Mouse (Mus musculus): ENCODE measurements around the gene Jade1.

Jade1 gene

DNA sequence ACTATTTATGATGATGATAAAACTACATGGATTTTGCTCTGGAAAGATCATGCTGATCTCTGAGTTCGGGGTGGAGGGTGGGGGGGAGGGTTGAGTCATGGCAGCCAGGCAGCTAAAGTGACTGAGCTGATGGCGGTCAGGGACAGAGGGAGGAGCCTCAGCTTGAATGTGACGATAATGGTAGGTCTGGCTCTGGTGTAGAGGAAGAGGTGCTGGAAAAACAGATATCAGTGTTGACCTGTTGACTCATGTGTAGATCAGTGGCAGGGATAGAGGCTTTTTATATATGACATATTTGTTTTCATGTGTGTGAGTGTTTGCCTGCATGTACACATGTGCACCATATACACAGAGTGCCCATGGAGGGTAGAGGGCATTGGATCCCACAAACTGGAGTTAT lies 3.9 kb upstream of the Jade1 start:
- 86% methylated on average over 3 of the region's 3 CpGs for WGBS

DNA sequence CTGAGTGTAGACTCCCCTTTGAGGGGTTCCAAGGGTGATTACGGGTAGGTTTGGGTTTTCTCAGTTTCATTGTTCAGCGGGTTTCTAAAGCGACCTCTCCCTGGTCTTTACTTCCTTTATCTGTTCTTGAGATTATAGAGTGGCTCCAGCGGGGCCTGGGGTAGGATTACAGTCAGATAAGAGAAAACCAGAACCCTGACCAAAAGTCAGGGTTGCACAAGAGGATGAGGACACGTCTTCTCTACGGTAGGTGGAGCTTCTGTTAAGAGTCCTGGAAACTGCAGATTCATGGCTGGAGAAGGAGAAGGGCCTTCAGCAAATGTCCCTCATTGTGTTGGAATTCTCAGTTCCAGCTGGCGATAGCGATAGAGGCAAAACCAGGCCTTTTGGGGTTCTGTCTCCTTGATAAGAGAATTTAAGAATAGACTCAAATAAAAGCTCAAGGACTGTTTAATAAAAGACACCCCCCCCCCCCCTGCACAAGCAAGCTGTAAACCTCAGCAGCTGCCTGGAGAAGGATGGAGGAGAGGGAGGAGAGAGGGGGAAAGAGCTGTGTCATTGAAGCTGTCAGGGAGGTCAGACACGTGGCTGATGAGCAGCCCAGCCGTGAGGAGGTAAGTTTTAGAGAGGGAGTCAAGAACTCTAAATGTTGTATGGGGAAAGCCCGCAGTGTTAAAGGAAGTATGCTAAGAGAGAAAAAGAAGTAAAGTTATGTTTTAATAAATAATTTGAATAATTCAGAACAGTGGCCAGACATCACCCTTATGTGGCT lies 2.6 kb upstream of the Jade1 start:
- 85% methylated on average over 11 of the region's 11 CpGs for WGBS

DNA sequence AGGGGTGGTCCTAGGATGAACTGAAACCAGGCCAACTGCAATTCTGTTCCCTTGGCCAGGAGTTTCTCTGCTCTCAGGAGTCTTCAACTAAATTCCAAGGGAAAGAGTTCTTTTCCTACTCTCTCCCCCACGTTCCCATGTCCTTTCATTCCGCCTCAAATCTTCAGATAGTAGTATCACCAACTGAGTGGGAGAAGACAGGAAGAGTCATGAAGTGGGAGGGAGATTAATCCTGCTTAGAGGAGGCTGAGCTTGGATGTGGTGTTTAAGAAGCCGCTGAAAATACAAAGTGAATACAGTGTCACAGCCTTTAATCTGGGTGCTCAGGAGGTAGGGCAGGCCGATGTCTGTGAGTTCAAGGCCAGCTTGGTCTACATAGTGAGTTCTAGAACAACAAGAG lies 1.9 kb upstream of the Jade1 start:
- 62% methylated on average over 4 of the region's 4 CpGs for WGBS

DNA sequence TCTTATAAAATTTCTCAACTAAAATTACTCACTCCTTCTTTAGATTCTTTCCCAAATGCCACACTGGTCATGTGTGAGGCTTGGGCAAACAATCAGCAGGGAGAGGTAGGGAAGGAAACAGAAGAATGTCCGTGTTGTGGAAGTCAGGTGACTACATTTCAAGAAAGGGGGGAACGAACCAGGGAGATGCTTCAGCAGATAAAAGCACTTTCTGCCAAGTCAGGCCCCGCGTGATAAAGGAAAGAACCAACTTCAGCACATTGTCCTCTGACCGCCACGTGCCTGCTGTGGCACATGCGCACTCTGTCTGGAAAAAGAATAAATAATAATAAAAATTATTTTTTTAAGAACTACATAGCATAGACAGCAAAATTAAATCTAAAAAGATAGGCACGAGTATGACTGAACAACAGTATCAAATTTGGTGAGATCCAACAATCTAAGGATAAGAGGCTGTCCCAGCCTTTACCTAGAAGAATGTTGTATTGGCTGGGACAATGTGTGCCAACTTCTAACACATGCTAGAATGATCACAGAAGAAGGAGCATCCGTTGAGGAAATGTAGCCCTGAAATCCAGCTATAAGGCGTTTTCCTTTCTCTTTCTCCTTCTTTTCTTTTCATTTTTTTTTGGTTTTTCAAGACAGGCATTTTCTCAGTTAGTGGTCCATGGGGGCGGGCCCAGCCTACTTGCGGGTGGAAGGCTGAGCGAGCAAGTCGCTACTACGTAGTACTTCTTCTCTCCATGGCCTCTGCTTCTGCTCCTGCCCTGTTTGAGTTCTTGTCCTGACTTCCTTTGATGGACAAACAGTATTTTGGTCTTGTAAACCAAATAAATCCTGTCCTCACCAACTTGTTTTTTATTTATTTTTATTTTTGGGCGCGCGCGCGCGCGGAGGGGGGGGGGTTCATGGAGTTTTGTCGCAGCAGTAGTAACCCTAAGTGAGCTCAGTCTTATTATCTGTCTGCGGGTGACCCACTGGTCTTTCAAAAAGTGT lies 753 bp upstream of the Jade1 start:
- 93% methylated on average over 24 of the region's 24 CpGs for WGBS

DNA sequence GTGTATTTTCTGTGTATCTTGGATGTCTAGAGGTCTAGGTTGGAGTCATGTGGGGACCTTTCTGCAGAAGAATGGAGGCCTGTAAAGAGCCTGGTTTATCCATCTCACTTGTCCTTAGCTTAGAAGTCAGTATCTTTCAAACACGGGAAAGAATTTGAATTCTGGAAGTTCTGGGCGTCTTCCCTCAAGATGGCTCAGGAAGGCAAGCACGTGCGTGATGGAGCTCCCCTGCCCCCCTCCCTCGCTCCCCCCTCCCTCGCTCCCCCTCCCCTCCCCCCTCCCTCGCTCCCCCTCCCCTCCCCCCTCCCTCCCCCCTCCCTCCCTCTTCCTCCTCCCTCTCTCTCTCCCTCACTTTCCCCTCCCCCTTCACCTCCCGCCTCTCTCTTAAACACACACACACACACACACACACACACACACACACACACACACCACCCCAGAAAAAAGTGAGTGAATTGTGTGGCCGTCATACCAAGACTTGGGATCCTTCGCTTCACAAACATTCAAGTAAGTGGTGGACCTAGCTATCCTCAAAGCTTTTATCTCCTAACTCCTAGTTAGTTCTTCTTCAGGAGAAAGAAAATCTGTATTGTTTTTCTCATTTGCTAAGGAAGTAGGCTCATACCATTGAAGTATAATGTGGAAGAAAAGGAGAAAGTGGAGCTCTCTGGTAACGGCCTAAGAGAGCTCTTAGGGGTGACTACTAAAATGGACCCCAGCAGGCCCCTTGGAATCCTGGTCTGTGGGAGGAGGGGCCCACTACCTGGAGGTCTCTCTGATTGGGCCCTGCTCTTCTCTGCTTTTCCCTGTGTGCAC lies 1.1 kb downstream of the Jade1 start:
- WGBS: 90% methylated on average over 9 of the region's 11 CpGs

DNA sequence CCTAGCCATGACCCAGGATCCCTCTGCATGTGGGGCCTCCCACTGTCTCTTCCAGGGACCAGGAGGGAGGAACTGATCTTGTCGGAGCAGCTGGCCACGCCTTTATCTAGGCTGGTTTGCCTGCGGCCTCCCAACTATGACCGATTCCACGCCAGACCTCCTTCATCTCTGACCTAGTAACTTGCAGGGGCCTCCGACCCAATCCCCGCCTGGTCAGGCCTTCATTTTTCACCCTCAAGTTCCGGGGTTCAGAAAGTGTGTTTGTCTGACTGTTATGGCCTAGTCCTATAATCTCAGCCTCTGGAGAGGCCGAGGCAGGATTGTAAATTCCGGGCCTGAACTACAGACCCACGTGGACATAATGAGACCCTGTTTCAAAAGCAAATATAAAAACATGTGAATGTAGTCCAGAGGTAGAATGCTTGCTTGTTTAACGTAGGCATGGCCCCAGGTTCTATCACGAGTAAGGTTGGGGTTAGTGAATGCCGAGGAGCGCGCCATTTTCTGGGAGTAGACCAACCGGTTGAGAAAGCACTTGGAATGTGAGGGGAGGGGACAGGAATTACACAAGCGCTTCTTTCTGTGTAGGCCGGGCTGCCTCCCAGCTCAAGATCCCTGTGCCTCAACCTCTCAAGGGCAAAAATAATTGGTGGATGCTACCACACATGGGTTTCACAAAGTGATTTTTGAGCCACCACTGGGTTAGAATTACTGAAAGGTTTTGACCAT lies 1.9 kb downstream of the Jade1 start:
- WGBS: 97% methylated on average over 19 of the region's 19 CpGs

DNA sequence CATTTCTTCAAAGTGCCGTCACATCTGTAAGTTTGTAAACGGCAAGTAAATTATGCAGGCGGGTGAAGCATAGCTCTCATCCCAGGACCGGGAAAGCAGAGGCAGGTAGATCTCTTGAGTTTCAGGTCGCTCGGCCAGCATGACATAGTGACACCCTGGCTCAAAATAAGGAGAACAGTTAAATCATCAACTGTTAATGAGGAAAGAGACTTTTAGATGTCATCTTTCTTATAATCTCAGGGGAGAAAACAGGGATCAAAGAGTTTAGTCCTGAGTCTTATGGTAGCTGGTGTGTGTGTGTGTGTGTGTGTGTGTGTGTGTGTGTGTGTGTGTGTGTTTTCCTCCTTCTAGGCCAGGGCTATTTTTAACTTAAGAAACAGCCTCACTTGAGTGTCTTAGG lies 5.0 kb downstream of the Jade1 start:
- 95% methylated on average over 6 of the region's 6 CpGs for WGBS

DNA sequence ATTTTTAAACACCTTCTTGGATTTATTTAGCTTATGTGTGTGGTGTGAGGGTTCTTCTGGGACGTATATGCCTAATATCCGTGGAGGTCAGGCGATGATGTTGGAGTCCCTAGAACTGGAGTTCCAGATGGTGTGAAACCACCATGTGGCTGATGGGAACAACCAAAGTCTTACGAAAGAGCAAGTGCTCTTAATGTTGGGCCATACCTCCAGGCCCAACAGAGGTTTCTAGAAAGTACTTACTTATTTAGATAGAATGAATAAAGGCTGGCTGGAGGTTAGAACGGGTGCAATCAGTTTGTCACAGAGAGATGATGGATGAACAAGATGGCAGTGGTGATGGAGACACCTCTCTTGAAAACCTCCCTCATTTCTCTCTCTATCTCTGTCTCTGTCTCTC lies 6.3 kb downstream of the Jade1 start:
- WGBS: 95% methylated on average over 5 of the region's 5 CpGs

DNA sequence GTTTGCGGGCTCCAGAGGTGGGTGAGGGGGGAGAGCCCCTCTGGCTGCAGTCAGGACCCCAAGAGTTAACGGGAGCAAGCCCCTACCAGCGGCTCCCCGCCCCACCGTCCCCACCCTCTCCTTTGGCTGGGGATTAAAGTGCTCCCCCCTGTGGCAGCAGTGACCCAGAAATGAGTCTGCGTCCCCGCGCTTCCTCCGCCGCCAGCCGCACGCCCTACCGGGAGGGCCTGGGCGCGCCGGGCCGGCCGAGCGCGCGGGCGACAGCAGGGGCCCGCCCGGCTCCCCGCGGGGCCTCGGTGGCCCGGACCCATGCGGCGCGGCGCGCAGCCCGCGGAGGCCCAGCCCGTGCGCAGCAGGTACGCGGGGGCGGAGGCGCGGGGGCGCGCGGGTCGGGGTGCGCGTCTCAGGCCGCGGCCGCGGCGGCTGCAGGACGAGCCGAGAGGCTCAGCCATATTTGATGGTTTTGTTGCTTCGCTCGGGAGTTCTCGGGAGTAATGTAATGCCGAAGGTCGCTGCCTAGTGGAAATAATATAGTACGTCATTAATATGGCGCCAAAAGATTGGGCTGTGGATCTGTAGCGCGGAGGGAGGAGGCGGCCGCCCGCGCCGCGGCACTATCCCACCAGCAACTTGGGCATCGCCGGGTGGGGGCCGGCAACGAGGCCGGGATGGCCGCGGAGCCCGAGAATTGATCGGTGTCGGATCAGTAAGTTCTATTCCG lies 7.8 kb downstream of the Jade1 start:
- WGBS: 1% methylated on average over 81 of the region's 81 CpGs

DNA sequence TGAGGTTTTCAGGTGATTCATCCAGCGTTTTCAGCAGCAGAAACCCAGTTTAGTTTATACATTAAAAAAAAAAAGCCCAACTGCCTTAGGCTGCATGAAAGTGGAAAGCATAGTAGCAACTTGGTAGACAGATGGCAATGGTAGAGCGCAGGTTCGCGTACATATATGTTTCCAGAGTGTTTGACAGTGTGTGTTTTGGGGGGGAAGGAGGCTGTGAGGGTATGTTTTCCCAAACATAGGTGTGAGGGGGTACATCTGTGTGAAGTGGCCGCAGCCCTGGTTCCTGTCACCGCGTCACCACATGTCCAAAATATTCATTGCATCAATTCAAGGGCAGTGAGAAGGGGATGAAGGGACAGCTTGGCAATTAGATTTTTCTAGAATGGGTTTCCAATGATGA lies 8.5 kb downstream of the Jade1 start:
- WGBS: 1% methylated on average over 7 of the region's 7 CpGs

DNA sequence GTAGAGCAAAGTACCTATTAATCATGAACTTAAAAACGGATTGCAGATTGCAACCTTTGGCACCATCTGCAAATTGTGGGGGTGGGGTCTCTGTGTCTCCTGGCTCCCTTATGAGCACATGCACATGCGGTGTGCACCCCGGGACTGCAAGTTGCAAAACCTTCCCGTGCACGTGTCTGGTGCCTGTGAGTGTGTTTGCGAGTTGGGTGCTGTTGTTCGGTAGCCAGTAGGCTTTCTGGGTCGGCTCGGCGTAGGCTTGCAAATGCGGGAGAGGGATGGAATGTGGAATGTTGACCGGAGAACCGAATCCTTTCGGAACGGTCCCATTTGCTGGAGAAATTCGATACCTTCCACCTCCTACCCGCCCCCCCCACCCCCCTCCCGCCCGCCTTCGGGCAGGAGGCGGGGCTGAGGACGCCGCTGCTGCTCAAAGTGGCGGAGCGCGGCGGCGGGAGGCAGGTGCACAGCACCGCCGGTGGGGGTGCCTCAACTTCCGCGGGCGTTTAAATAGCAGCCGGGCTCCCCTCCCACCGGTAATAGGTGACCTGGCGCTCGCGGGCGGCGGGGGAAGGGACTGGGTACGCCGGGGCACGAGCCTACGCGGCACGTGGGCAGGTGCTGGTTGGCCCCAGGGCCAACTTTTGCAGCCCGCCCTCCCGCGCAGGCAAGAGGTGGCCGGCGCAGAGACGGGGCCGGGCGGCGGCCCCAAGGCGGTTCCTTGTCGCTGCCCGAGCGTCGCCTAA lies 9.1 kb downstream of the Jade1 start:
- under 1% methylated on average over 56 of the region's 60 CpGs for WGBS

DNA sequence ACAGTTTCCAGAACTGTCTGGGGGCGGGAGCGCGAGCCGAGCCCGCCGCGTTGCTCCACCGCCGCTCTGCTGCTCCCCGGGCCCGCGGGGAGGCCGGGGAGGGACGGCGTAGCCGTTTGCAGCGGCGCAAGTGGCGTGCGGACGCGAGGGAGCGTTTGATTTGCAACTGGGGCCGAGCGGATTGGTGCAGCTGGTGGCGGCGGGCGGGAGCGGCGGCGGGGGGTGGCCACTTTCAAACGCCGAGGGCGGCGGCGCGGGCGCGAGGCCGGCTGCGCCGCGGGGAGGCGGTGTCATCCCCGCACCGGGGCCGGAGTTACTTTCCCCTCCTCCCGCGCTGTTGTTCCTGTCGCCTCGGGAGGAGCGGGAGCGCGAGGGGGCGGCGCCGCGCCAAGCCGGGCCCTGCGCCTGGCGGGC lies 9.9 kb downstream of the Jade1 start:
- under 1% methylated on average over 43 of the region's 61 CpGs for WGBS

DNA sequence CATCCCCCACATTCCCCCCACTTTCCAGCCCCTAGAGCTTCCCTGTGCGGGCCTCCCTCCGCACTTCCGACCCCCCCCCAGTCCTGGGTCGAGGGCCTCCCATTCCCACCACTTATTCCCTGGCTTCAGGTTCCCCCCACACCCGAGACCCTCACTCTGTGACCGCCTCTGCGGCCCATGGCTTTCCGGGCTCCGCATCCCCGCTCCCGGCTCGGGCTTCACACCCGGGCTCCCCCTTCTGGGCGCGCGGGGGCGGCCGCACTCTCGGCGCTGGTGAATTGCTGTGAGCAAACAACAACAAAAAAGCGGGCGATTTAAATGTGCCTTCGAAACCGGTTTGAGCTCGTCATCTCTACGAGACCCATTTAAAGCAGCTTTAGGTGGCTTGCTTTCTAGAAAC lies 10.4 kb downstream of the Jade1 start:
- WGBS: 0% methylated on average over 26 of the region's 26 CpGs

DNA sequence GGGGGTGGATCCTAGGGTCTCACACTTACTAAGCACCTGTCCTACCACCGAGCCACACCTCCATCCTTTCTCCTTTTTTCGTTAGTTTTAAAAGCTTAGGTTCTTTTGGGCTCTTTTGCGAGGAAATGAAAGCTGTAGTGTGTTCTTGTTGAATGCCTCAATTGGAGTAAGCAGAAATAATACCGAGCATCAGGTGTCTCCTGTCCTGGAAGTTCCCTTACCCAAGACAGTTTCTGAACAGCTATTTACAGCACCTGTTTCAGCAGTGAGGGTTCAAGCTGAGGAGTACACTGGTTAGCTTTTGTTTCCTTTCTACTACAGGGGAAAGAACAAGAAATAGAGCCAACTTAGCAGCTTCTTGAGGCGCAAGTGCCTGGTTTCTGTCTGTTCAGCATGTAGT lies 14.4 kb downstream of the Jade1 start:
- 86% methylated on average over 5 of the region's 5 CpGs for WGBS

DNA sequence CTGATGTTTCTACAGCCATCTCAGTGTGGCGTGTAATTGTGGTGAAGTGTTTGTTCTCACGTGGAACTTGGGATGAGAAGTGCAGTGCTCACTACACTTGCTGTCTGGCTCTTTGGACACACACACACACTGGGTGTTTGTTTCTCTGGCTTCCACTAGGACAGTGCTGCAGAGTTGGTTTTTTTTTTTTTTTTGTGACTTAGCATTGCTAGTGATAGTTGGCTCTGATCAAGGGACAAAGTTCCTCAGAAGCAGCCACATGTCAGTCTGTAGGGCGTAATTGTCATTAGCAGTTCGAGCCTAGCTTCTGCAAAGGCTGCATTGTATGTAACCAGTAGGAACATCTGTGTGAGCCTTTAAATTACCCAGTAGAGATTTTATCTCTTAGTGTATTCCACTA lies 16.6 kb downstream of the Jade1 start:
- 70% methylated on average over 4 of the region's 4 CpGs for WGBS

DNA sequence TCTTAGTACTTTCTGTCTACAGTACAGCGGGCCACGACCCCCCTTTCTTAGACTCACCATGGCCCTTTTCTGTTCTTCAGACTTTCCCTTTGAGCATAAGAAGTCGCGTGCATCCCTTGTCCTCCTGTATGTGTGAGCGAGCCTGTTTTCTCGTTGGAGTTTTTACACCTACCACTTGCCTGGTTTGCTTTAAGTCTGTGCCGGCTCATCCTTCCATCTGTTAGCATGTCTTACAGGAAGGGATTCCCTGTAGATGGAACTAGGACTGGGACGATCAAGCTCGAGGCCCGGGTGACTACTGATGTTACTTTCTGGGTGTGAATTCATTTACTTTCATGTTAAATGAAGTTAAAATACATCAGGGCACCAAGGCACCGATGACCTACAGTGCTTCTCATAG lies 17.4 kb downstream of the Jade1 start:
- 57% methylated on average over 11 of the region's 11 CpGs for WGBS

DNA sequence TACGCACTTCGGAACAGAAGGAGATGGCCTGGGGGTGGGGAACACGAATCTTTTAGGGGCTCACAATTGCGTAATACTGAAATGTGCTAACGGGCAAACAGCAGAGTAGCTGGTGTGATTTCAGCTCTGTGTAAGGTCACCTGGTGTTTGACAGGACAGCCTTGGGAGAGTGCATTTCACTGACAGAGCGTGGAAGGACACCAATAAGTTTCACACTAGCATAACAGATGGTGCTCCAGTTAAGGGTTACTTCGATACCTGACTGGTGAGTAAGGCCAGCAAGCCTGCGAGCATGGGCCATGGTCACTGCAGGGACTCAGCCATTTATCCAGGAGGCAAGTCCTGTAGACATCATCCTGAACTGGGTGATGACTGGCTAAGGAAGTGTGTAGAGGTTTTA lies 18.7 kb downstream of the Jade1 start:
- 84% methylated on average over 8 of the region's 8 CpGs for WGBS

DNA sequence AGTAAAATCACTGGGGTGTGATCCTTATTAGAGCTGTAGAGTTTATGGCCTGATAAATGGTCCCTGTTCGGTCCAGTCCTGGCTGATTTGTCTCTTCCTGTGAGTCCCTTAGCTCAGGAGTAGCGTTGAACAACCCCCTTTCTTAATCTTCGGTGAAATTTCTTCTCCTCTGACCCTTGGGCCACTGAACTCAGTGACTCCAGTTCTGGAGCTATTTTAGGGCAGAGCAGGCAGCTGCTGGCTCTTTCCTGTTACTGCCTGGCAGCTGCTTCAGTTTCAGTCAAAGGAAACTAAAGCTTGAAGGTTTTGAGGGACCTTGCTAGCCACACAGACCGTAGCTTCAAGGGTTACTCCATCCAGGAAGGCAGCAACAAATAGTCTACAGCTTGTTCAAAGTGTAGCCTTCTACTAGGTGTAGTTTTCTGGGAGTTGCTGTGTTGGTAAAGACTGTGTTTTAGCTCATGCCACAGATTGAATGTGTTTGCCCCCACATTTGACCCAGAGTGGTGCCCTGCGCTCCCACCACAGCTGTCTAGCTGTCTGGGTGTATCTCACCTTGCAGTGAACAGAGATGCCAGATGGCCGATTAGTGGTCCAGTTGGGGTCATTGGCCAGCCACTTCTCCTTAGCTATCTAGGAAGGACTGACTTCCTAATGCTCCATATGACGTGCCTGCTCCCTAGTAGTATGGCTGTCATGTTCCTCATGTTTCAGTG lies 19.3 kb downstream of the Jade1 start:
- 74% methylated on average over 7 of the region's 7 CpGs for WGBS

DNA sequence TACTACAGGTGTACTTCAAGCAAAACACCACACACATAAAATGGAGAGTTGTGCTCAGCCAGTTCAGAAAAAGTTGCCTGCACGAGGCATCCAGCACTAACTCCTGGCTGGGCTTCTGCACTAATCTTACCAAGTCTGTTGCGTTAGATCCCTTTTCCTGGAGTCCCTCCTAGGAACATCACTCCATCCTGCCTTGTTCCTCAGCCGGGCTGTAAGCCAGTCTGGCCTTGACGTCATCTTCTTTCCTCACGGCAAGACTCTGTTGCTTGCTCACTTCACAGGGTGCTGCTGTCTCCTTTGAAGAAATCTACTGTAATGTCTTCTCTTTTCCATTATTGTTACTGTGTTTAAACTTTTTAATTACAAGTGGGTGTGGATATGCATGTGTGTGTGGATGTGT lies 20.4 kb downstream of the Jade1 start:
- WGBS: 63% methylated on average over 5 of the region's 5 CpGs

Data from cerebral cortex, adult 2 months (tissue).